Mouse (Mus musculus) ES-E14 (cell line): ENCODE measurements around the gene Fbxo42. TPM values are rescaled to one million over a fixed set of nuclear protein-coding genes. Genes with fewer than 3 reads are reported as not detected.

ENCODE experiments used
- DNase-seq: peaks from one replicate; pipeline ENCODE4 v3.0.0-alpha.2; 2013; ENCODE audit warnings: low read depth, low spot score
- H3K27ac ChIP-seq: 2 replicates; pipeline ENCODE4 v1.5.1; 2012; ENCODE audit warnings: low read depth, mild to moderate bottlenecking, low read length, moderate library complexity, mixed read lengths; ENCODE audit not compliant: poor library complexity, insufficient read depth, severe bottlenecking
- H3K36me3 ChIP-seq: 2 replicates; pipeline ENCODE4 v1.6.1; 2012; ENCODE audit warnings: mild to moderate bottlenecking, low read length, moderate library complexity, mixed read lengths; ENCODE audit not compliant: control insufficient read depth, poor library complexity, insufficient read depth, severe bottlenecking
- H3K4me1 ChIP-seq, 2 experiments: fragments of 150-350 bp in 1 of 2; sonication (generic) in 1 of 2; 2 replicates each; pipeline ENCODE4 v1.6.1; 2012; ENCODE audit warnings: low read length in 2 of 2, mild to moderate bottlenecking in 1 of 2, mixed read lengths in 1 of 2; ENCODE audit not compliant: control insufficient read depth in 2 of 2, insufficient read depth in 2 of 2, poor library complexity in 1 of 2
- H3K4me3 ChIP-seq, 2 experiments: fragments of 150-350 bp in 1 of 2; sonication (generic) in 1 of 2; 2 replicates each; pipeline ENCODE4 v1.5.1; 2012; ENCODE audit warnings: low read length in 2 of 2, low read depth in 1 of 2, mild to moderate bottlenecking in 1 of 2, mixed read lengths in 1 of 2; ENCODE audit not compliant: insufficient read depth in 1 of 2, poor library complexity in 1 of 2, severe bottlenecking in 1 of 2
- H3K9ac ChIP-seq: 2 replicates; pipeline ENCODE4 v1.6.1; 2012; ENCODE audit warnings: low read depth, mild to moderate bottlenecking, low read length, mixed read lengths; ENCODE audit not compliant: poor library complexity, insufficient read depth, severe bottlenecking
- H3K9me3 ChIP-seq: fragments of 150-350 bp; sonication (generic); 2 replicates; pipeline ENCODE4 v1.6.1; 2012; ENCODE audit warnings: low read depth, mild to moderate bottlenecking, low read length; ENCODE audit not compliant: control insufficient read depth, insufficient read depth
- CHD2 ChIP-seq: IDR thresholded peaks from 2 replicates; pipeline ENCODE4 v1.6.1; 2014; ENCODE audit warnings: mild to moderate bottlenecking, low read depth, low read length, inconsistent platforms
- HCFC1 ChIP-seq: IDR thresholded peaks from 2 replicates; pipeline ENCODE4 v1.6.1; 2012; ENCODE audit warnings: low read length, inconsistent platforms, borderline replicate concordance; ENCODE audit not compliant: insufficient read depth
- MAFK ChIP-seq: IDR thresholded peaks from 2 replicates; pipeline ENCODE4 v1.6.1; 2014; ENCODE audit warnings: mild to moderate bottlenecking, low read depth, low read length, inconsistent platforms; ENCODE audit not compliant: insufficient read depth
- ZC3H11A ChIP-seq: IDR thresholded peaks from 2 replicates; pipeline ENCODE4 v1.6.1; 2012; ENCODE audit warnings: low read depth, mild to moderate bottlenecking, inconsistent platforms, low read length, borderline replicate concordance
- ZNF384 ChIP-seq: IDR thresholded peaks from 2 replicates; pipeline ENCODE4 v1.6.1; 2012; ENCODE audit warnings: low read depth, low read length, inconsistent platforms
- in situ Hi-C, 2 experiments: fragments of 600-800 bp; cut with MboI; formaldehyde crosslinking; loops; one replicate each; pipeline ENCODE4 v1.15.1; 2025; ENCODE audit warnings: low sequenced_read_pairs in 2 of 2, inconsistent platforms in 1 of 2; ENCODE audit not compliant: unreplicated experiment in 2 of 2
- total RNA-seq: library from RNA; depleted of rRNA; stranded (reverse); fragments of 300-350 nt; gene quantifications from 2 replicates; pipeline ENCODE4 v1.2.3, GENCODE M21; 2012

The Fbxo42 gene
- total RNA-seq, 1 experiment, result 14.0 TPM

GRCm38 (mm10) chr4:141200906-141201305 is 53.2 kb downstream of the Fbxo42 start:
- H3K36me3 ChIP-seq, result peaks cover 27% of the 10 kb centered on the region
- H3K27ac ChIP-seq, result no peak overlapping the region
- no peak overlapping the region for H3K9ac ChIP-seq
- H3K4me3 ChIP-seq, result no peak overlapping the region
- no peaks in the 10 kb centered on the region for H3K9me3 ChIP-seq
- no peak for DNase-seq
- H3K4me1 ChIP-seq, result peaks cover 0 to 8% of the 10 kb centered on the region in 2 experiments; a peak in 1 of 4 replicates
- in situ Hi-C loops, result no loop called here
- no peak for TF ChIP-seq HCFC1
- no peak for TF ChIP-seq MAFK
- TF ChIP-seq CHD2, result no peak
- no peak for TF ChIP-seq ZNF384
- TF ChIP-seq ZC3H11A, result no peak

- Histone ChIP-seq H3K9me3 (no peaks in the 10 kb centered on the region), H3K4me1 (peaks cover 0 to 8% of the 10 kb centered on the region in 2 experiments; a peak in 1 of 4 replicates), H3K27ac (no peak overlapping the region), H3K36me3 (peaks cover 27% of the 10 kb centered on the region), H3K4me3 (no peak overlapping the region), H3K9ac (no peak overlapping the region)
- in situ Hi-C loops, result no loop called here
- no peak for TF ChIP-seq ZNF384
- no peak for TF ChIP-seq CHD2
- no peak for DNase-seq
Measured at GRCm38 (mm10) chr4:141202192-141202591, 54.5 kb downstream of the Fbxo42 start.

- Histone ChIP-seq H3K9ac (no peak overlapping the region), H3K4me1 (peaks cover 0 to 6% of the 10 kb centered on the region in 2 experiments; a peak in 1 of 4 replicates), H3K9me3 (no peaks in the 10 kb centered on the region), H3K36me3 (peaks cover 14% of the 10 kb centered on the region), H3K27ac (no peak overlapping the region), H3K4me3 (no peak overlapping the region)
- in situ Hi-C loops, result no loop called here
- TF ChIP-seq MAFK (no peak), ZC3H11A (peak; percentile 52; the same call in 1 of the 2 replicates), HCFC1 (no peak), CHD2 (no peak)
- peak; percentile 51 for DNase-seq
Measured at GRCm38 (mm10) chr4:141204580-141205061, 56.9 kb downstream of the Fbxo42 start.

- Histone ChIP-seq H3K4me3 (no peak overlapping the region), H3K9me3 (no peaks in the 10 kb centered on the region), H3K9ac (no peak overlapping the region), H3K4me1 (peaks cover 0 to 6% of the 10 kb centered on the region in 2 experiments; a peak in 1 of 4 replicates), H3K27ac (no peak overlapping the region), H3K36me3 (0 out of 2 replicates have a peak, but pooled peaks cover 3% of the 10 kb centered on the region)
- no peak for DNase-seq
- no peak for TF ChIP-seq HCFC1
- no peak for TF ChIP-seq CHD2
- TF ChIP-seq ZNF384, result no peak
- TF ChIP-seq MAFK, result no peak
- TF ChIP-seq ZC3H11A, result no peak
- in situ Hi-C loops, result no loop called here
Measured at GRCm38 (mm10) chr4:141207081-141207480, 59.4 kb downstream of the Fbxo42 start.

- no peak for DNase-seq
- H3K9ac ChIP-seq, result no peak overlapping the region
- H3K4me3 ChIP-seq, result no peak overlapping the region
- H3K27ac ChIP-seq, result no peak overlapping the region
- TF ChIP-seq ZC3H11A (no peak), HCFC1 (no peak), MAFK (no peak), CHD2 (no peak), ZNF384 (no peak)
- H3K36me3 ChIP-seq, result no peaks in the 10 kb centered on the region
- in situ Hi-C loops, result no loop called here
- no peaks in the 10 kb centered on the region for H3K9me3 ChIP-seq
- peaks cover 0 to 6% of the 10 kb centered on the region in 2 experiments; a peak in 1 of 4 replicates for H3K4me1 ChIP-seq
Measured at GRCm38 (mm10) chr4:141210524-141211219, 63.0 kb downstream of the Fbxo42 start.
